Mouse (Mus musculus): ENCODE data around the gene Stkld1.
A peak's percentile ranks its signal among the peaks of the same experiment; 100 is the strongest.

The Stkld1 gene

GRCm38 (mm10) chr2:26963923-26964723 is 30.3 kb downstream of the Stkld1 start, which contains the start of gene Rexo4:
Gene Rexo4 (minus strand): TSS chr2:26964386.
- DNase-seq: peak; percentile 93

- DNase-seq: no peak
Observed at GRCm38 (mm10) chr2:26964724-26965370, 31.0 kb downstream of the Stkld1 start.

- no peak for DNase-seq
Observed at GRCm38 (mm10) chr2:26967262-26967661, 33.4 kb downstream of the Stkld1 start.

- no peak for DNase-seq
Observed at GRCm38 (mm10) chr2:26973116-26973515, 39.3 kb downstream of the Stkld1 start, which contains the start of gene Adamts13. Gene Adamts13 (plus strand): TSS chr2:26973416.

GRCm38 (mm10) chr2:26973960-26974359 is 40.1 kb downstream of the Stkld1 start:
- no peak for DNase-seq

GRCm38 (mm10) chr2:26980361-26980760 is 46.5 kb downstream of the Stkld1 start:
- DNase-seq: peak; percentile 34

GRCm38 (mm10) chr2:26984179-26984578 is 50.3 kb downstream of the Stkld1 start:
- no peak for DNase-seq

GRCm38 (mm10) chr2:26984640-26985039 is 50.8 kb downstream of the Stkld1 start:
- DNase-seq: no peak

GRCm38 (mm10) chr2:26993936-26994335 is 60.1 kb downstream of the Stkld1 start:
- no peak for DNase-seq

- DNase-seq: no peak
Observed at GRCm38 (mm10) chr2:26997498-26997897, 63.7 kb downstream of the Stkld1 start.

- no peak for DNase-seq
Observed at GRCm38 (mm10) chr2:26997993-26998392, 64.1 kb downstream of the Stkld1 start.
